Mouse (Mus musculus) stomach, adult 2 months (tissue): ENCODE data around the gene D830030K20Rik. TPM values are rescaled to one million over a fixed set of nuclear protein-coding genes. Genes with fewer than 3 reads are reported as not detected.

Source experiments
- polyA plus RNA-seq: library from polyadenylated mRNA; depleted of rRNA; stranded (reverse); fragments of >200 nt; gene quantifications from 2 replicates; pipeline ENCODE4 v1.2.3, GENCODE M21; 2012; rRNA removed

D830030K20Rik gene
- 0.05 TPM in 1 of 2 replicates, not detected in the other for polyA plus RNA-seq

GRCm38 (mm10) chr14:3208272-3209152, at the start of gene D830030K20Rik:
Gene D830030K20Rik, plus strand, starts transcription at chr14:3208488.

DNA sequence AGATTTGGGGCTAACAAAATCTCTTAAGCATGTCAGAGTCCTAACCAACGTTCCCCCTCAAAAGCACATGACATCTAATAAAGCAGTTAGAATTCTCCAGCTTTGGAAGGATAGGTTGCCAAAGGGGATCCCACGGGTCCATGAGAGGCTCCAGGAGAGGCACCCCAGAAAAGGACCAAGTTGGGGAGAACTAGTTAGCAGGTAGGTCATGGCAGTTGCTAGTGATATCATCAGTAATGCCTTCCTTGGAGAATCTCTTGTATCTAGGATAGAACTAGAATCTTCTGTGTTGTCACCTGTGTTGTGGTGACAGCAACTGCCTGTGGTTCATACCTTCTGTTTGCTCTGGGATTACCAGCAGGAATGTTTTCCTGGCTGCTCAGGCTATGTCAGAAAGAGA, 20.3 kb upstream of the D830030K20Rik start, which contains the start of gene Gm5795:
Gm5795 (plus strand) TSS at position 301 of the 400 bp plus-strand sequence.

Other genes with a start within 250 kb of the D830030K20Rik start
- not detected in 2 replicates for gene Gm2888, start 178.5 kb upstream of the D830030K20Rik start, polyA plus RNA-seq
- not detected in 2 replicates for gene Gm2897, start 159.2 kb upstream of the D830030K20Rik start, polyA plus RNA-seq
- gene Gm10340, start 74.5 kb upstream of the D830030K20Rik start, polyA plus RNA-seq = not detected in 2 replicates
- not detected in 2 replicates for gene Gm5795, start 20.2 kb upstream of the D830030K20Rik start, polyA plus RNA-seq
- gene Gm2956, start 124.1 kb downstream of the D830030K20Rik start, polyA plus RNA-seq = not detected in 2 replicates
- gene Gm10413, start 186.6 kb downstream of the D830030K20Rik start, polyA plus RNA-seq = not detected in 2 replicates
- not detected in 2 replicates for gene Gm10409, start 204.1 kb downstream of the D830030K20Rik start, polyA plus RNA-seq
- gene Gm3005, start 219.6 kb downstream of the D830030K20Rik start, polyA plus RNA-seq = 0.10 TPM in 1 of 2 replicates, not detected in the other
- gene Gm10408, start 240.9 kb downstream of the D830030K20Rik start, polyA plus RNA-seq = not detected in 2 replicates